Mouse (Mus musculus) heart, adult 11 months (tissue): ENCODE results near the gene Cfap100.
A peak's percentile ranks its signal among the peaks of the same experiment; 100 is the strongest.

Experiments
- DNase-seq: peaks from one replicate; pipeline ENCODE4 v3.0.0; 2022

Cfap100 gene

GRCm38 (mm10) chr6:90369725-90370553 lies 58.7 kb downstream of the Cfap100 start:
- DNase-seq = no peak

- DNase-seq = peak; percentile 100
Observed at GRCm38 (mm10) chr6:90368976-90369724, 59.4 kb downstream of the Cfap100 start, which contains the start of gene Zxdc. TSS of gene Zxdc (plus strand) at chr6:90369492.

- no peak for DNase-seq
Observed at GRCm38 (mm10) chr6:90363301-90363700, 65.3 kb downstream of the Cfap100 start.

- peak; percentile 91 for DNase-seq
Observed at GRCm38 (mm10) chr6:90360922-90361614, 67.5 kb downstream of the Cfap100 start.

DNA sequence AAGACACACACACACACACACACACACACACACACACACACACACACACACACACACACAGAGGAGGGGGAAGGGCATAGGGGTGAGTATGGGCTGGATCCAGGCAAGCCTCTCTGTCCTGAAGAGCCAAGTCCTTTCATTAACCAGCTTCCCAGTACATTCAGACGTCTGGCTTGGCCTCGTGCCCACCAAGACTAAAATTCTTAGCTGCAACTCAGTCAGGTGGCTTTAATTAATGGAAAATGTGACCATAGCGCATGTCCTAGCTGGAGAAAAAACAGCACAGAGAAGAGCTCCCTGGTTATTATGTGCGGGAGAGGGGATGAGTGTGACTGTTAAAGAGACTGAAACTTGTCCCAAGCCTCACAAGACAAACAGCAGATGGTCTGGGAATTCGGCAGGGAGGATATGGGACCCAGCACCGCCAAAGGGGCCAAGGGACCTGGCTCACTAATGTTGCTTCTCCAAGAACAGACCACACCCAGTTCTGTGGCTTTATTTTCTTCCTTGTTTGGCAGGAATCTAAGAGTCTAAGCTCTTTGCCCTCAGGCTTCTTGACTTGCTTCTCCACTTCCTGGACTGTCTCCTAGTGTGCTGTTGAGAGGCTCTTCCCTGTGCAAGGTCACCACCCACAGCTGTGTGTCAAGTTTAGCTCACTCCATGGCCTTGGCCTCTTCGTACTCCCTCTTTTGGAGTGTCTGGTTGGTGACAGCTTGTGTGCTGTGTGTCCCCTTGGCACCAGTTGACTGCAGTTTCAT lies 68.4 kb downstream of the Cfap100 start:
- peak; percentile 98 for DNase-seq

DNA sequence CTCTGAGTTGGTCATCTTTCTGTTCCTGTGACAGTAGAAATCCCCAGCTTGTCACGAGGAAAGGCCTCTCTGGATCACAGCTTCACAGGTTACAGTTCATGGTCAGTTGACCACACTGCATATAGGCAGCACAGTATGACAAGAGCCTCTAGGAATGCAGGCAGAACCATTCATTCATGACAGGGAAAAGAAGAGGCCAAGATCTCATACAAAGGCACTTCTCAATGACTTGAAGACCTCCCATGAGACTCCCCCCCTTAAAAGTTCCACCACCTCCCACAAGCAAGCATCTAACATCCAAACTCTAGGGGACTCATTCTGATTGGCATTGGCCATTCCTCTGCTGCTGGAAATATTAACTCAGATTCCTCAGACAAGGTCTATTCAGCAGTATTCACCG lies 69.2 kb downstream of the Cfap100 start:
- no peak for DNase-seq

DNA sequence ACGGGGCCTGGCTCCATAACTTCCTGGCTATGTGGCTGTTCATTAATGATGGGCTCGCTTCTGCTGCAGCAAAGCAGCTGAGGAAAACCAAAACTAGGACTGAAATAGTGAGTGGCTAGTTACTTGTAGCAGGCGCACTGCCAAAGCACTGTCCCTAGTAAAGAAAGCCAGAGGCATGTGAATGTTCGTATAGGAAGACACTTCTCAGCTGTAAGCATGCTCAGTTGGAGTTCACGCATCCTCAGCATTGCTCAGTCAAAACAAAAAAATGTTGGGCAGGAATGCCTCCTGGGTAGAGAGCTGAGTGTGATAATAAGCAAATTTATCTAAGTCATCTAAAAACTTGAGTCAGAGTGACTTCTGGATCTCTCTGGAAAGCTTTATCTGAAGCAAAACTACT lies 70.5 kb downstream of the Cfap100 start:
- no peak for DNase-seq
